Mouse (Mus musculus): Measurements from ENCODE around the gene Msantd1. TPM values are rescaled to one million over a fixed set of nuclear protein-coding genes. Genes with fewer than 3 reads are reported as not detected.

Gene Msantd1
- total RNA-seq, 2 experiments from 2014 or later, result 0.19 to 0.90 TPM

Other genes starting within 250 kb of the Msantd1 start
- 10 to 100 TPM; 14.1 to 15.1 TPM for gene Nop14, start 247.9 kb upstream of the Msantd1 start, total RNA-seq (2021)
- 1 to 10 TPM; 1.1 to 2.9 TPM for gene Grk4, start 247.6 kb upstream of the Msantd1 start, total RNA-seq (2021)
- gene Htt, start 146.3 kb upstream of the Msantd1 start, total RNA-seq (2021), result 10 to 100 TPM; 21.8 to 22.4 TPM
- gene Rgs12, start 41.4 kb downstream of the Msantd1 start, total RNA-seq (2021), result 10 to 100 TPM; 49.8 to 60.4 TPM
- gene Hgfac, start 133.5 kb downstream of the Msantd1 start, total RNA-seq (2021), result 1 to 10 TPM; 2.3 to 3.1 TPM
- gene Dok7, start 148.8 kb downstream of the Msantd1 start, total RNA-seq (2021), result 10 to 100 TPM; 28.1 to 28.5 TPM
- gene Lrpap1, start 197.8 kb downstream of the Msantd1 start, total RNA-seq (2021), result 10 to 100 TPM; 55.8 to 57.1 TPM